Mouse (Mus musculus) embryonic facial prominence, embryonic 10.5 days (tissue): ENCODE measurements around the gene Fcrl1. TPM values are rescaled to one million over a fixed set of nuclear protein-coding genes. Genes with fewer than 3 reads are reported as not detected.

Source experiments
- DNase-seq: peaks from one replicate; pipeline ENCODE4 v3.0.0-alpha.2; 2017; ENCODE audit warnings: low spot score
- H3K27ac ChIP-seq: fragments of 300-500 bp; sonication (generic); replicated peaks from 2 replicates; pipeline ENCODE4 v1.5.1; 2016; ENCODE audit warnings: mild to moderate bottlenecking
- H3K27me3 ChIP-seq: fragments of 300-500 bp; sonication (generic); replicated peaks from 2 replicates; pipeline ENCODE4 v1.6.1; 2016; ENCODE audit warnings: low read depth, mild to moderate bottlenecking; ENCODE audit not compliant: poor library complexity, severe bottlenecking
- H3K36me3 ChIP-seq: fragments of 300-500 bp; sonication (generic); replicated peaks from 2 replicates; pipeline ENCODE4 v1.6.1; 2016; ENCODE audit warnings: mild to moderate bottlenecking, moderate library complexity
- H3K4me1 ChIP-seq: fragments of 300-500 bp; sonication (generic); 2 replicates; pipeline ENCODE4 v1.6.1; 2016
- H3K4me3 ChIP-seq: fragments of 300-500 bp; sonication (generic); 2 replicates; pipeline ENCODE4 v1.5.1; 2016; ENCODE audit warnings: mild to moderate bottlenecking, moderate library complexity
- H3K9me3 ChIP-seq: fragments of 300-500 bp; sonication (generic); 2 replicates; pipeline ENCODE4 v1.6.1; 2016; ENCODE audit warnings: mild to moderate bottlenecking
- WGBS: fragments of 180-500 bp; shearing (Covaris S2); methylation state at CpG from one replicate; pipeline ENCODE4 v1.1.7; 2016; 5-methylcytosine and 5-hydroxymethylcytosine counted together
- polyA plus RNA-seq: library from polyadenylated mRNA; unstranded; fragments of >200 nt; fragmentation: Nextera tagmentation; extraction: Ambion mirVana; gene quantifications from 2 replicates; pipeline ENCODE4 v1.2.1, GENCODE M21; 2016

Gene Fcrl1
- polyA plus RNA-seq, 1 experiment from 2014 or later: not detected

DNA sequence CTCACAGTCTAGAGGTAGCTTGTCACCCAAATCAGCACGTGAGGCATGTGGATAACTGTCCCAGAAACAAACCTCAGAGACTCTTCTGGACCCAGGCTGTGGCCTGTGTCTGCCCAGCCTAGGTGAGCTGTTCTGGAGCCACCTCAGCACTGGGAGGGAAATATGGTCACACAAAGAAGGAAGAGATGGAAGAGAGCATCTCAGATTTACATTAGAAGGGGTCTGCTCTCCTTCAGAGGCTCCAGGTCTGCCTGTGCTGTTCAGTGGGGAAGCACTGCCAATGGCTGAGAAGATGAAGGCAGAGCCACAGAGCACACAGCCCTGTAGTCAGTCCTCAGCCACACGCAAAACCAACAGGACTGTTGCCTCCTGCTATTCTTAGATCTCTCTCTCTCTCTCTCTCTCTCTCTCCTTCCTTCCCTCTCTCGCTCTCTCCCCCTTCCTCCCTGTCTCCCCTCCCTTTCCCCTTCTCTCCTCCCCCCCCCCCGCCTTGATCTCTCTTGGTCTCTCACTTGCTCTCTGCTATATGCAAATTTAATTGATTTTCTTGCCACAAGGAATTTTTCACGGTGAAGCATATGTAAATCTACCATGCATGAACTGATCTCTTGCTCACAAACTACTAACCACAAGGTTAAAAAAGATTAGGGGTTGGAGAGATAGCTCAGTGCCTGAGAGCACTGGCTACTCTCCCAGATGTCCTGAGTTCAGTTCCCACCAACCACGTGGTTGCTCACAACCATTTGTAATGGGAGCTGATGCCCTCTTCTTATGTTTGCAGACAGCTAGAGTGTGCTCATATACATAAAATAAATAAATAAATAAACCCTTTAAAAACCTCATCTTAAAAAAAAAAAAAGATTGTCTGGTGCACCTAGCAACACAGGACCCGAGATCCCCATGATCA is 5.9 kb downstream of the Fcrl1 start:
- WGBS: 75% methylated on average over 7 of the region's 7 CpGs

GRCm38 (mm10) chr3:87383308-87383707 is 7.1 kb downstream of the Fcrl1 start:
- 91% methylated on average over 3 of the region's 3 CpGs for WGBS

More for the DNA sequence above, 5.9 kb downstream of the Fcrl1 start:
- DNase-seq: no peak
- no peaks in the 10 kb centered on the region for H3K36me3 ChIP-seq
- no peak overlapping the region for H3K4me3 ChIP-seq
- no peaks in the 10 kb centered on the region for H3K4me1 ChIP-seq
- H3K27ac ChIP-seq: no peak overlapping the region
- H3K9me3 ChIP-seq: no peaks in the 10 kb centered on the region
- no peaks in the 10 kb centered on the region for H3K27me3 ChIP-seq

DNA sequence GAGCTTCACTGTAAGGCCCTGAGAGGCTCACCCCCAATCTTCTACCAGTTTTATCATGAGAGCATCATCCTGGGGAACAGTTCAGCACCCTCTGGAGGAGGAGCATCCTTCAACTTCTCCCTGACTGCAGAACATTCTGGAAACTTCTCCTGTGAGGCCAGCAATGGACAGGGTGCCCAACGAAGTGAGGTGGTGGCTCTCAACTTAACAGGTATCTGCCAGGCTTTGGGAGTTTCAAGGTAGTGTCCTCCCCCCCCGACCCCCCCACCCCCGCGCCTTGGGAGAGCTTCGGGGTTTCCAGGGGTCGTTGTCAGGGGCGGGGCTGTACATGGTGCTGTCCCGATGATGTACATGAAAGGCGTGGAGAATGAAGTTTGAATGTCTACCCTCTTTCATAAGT is 8.9 kb downstream of the Fcrl1 start:
- Histone ChIP-seq H3K27me3 (no peaks in the 10 kb centered on the region), H3K36me3 (no peaks in the 10 kb centered on the region), H3K9me3 (no peaks in the 10 kb centered on the region), H3K27ac (no peak overlapping the region), H3K4me3 (no peak overlapping the region), H3K4me1 (no peaks in the 10 kb centered on the region)
- 88% methylated on average over 9 of the region's 9 CpGs for WGBS
- no peak for DNase-seq

More at GRCm38 (mm10) chr3:87383308-87383707, 7.1 kb downstream of the Fcrl1 start:
- Histone ChIP-seq H3K9me3 (no peaks in the 10 kb centered on the region), H3K4me1 (no peaks in the 10 kb centered on the region), H3K4me3 (no peak overlapping the region), H3K36me3 (no peaks in the 10 kb centered on the region), H3K27me3 (no peaks in the 10 kb centered on the region), H3K27ac (no peak overlapping the region)
- DNase-seq: no peak

DNA sequence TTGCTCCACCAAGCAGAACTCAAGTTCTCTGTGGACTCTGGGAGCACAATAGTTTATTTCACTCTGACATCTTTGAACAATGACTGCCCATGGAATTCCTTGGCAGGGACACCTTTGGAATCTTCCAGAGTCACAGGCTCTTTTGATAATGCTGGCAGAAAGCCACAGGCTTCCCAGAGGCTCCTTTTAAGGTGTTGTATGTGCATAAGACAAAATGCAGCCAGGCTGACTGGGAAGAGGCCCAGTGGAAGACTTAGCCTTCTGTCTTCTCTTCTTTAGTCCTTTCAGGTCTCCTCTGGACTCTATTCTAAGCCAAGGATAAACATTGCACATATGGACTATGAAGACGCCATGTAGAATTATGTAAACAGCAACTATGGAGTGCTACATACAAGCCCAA is 14.7 kb downstream of the Fcrl1 start:
- no peak for DNase-seq
- Histone ChIP-seq H3K36me3 (no peaks in the 10 kb centered on the region), H3K4me3 (no peak overlapping the region), H3K9me3 (no peaks in the 10 kb centered on the region), H3K27me3 (no peaks in the 10 kb centered on the region), H3K4me1 (no peaks in the 10 kb centered on the region), H3K27ac (no peak overlapping the region)
- WGBS: 88% methylated on average over 1 of the region's 1 CpGs

- Histone ChIP-seq H3K27ac (no peak overlapping the region), H3K27me3 (no peaks in the 10 kb centered on the region), H3K36me3 (no peaks in the 10 kb centered on the region), H3K9me3 (no peaks in the 10 kb centered on the region), H3K4me3 (no peak overlapping the region), H3K4me1 (no peaks in the 10 kb centered on the region)
- DNase-seq: no peak
- WGBS: 66% methylated on average over 4 of the region's 4 CpGs
Observed at GRCm38 (mm10) chr3:87398809-87399208, 22.6 kb downstream of the Fcrl1 start.

DNA sequence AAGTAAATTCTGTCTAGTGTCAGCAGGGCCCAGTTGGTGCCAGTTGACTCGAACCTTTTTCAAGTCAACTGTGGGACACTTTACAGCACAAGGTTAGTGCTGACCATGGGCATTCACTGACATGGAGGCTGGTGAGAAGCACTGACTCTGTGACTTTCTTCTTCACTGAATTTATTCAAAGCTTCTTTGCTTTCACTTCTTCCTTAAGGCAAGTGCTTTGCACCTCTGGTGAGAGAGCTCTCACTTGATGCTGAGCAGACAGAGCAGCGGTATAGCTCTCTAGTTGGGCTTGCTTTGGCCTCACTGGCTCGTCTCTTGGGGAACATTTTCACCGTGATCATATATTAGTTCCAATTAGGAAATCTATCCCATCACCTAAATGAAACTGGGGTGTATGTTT is 23.7 kb downstream of the Fcrl1 start:
- no peak overlapping the region for H3K4me3 ChIP-seq
- 84% methylated on average over 4 of the region's 4 CpGs for WGBS

DNA sequence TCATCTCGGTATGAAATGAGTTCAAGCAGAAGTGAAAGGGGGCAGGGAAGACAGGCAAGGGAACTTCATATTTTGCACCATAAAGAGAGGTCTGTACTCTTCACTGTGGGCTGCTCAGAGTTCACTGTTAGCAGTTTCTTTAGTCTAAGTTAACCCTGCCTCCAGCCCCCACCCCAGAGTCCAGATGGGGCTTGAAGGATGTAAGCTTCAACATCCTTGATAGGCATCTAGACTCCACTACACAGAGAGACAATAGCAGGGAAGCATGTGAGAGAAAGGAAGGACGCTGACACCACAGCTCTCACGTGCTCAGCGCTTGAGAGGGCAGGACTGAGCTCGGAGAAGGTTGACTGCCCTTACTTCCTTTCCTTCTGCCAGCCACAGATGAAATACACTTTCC is 25.1 kb downstream of the Fcrl1 start:
- H3K9me3 ChIP-seq: no peaks in the 10 kb centered on the region
- 75% methylated on average over 5 of the region's 5 CpGs for WGBS

More for the DNA sequence above, 23.7 kb downstream of the Fcrl1 start:
- H3K36me3 ChIP-seq: no peaks in the 10 kb centered on the region
- no peak for DNase-seq
- no peak overlapping the region for H3K27ac ChIP-seq
- no peaks in the 10 kb centered on the region for H3K27me3 ChIP-seq
- H3K4me1 ChIP-seq: no peaks in the 10 kb centered on the region
- no peaks in the 10 kb centered on the region for H3K9me3 ChIP-seq

DNA sequence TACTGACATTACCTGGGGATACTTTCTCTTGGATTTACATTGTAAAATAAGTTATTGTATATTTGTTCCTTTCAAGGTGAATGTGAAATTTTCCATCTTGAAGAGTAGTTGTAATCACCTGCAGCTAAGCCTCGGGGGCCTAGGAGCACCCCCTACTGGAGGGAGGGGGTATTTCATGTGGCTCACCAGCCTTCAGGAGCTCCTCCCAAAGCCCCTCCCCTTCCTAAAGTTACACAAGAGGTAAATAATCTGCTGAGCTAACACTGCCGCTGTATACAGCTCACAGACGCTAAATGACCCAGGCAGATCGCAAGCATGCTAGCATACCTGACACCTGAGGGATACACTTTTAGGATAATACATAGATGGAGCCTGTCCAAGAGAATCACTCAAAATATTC is 32.0 kb downstream of the Fcrl1 start:
- WGBS: 28% methylated on average over 4 of the region's 4 CpGs

More for the DNA sequence above, 25.1 kb downstream of the Fcrl1 start:
- Histone ChIP-seq H3K27ac (no peak overlapping the region), H3K4me3 (no peak overlapping the region), H3K4me1 (no peaks in the 10 kb centered on the region), H3K36me3 (no peaks in the 10 kb centered on the region), H3K27me3 (no peaks in the 10 kb centered on the region)
- no peak for DNase-seq

DNA sequence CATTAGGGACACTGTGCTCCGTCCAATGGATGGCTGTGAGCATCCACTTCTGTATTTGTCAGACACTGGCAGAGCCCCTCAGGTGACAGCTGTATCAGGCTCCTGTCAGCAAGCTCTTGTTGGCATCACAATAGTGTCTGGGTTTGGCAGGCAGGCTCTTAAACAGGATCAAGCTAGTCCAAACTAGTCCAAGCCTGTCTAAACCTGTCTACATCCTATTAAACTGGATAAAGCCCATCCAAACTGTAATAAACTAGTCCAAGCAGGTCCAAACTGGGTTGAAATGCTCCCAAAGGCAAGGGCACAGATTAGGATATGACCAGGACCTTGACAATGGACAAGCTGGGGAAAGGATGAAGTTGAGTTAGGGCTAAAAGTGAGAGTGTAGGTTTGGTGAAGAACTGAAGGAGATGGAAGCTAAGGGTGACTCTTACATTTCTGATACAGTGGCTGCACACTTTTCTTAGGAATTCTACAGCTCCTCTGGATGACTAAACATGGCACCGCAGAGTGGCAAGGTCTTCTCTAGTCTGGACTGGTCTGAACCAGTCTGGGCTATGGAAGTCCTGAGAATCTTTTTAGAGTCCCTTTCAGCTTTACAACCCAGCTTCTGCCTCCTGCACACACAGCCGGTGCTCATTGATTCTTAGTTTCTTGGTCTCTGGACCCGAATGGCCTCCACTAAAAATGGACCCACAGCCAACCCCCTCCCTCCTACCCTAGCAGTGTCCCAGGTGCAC is 33.2 kb downstream of the Fcrl1 start:
- WGBS: 88% methylated on average over 4 of the region's 4 CpGs
- no peaks in the 10 kb centered on the region for H3K9me3 ChIP-seq
- H3K27ac ChIP-seq: no peak overlapping the region
- no peak for DNase-seq
- 0 out of 2 replicates have a peak, but pooled peaks cover 6% of the 10 kb centered on the region for H3K4me1 ChIP-seq
- H3K27me3 ChIP-seq: no peaks in the 10 kb centered on the region
- H3K4me3 ChIP-seq: no peak overlapping the region
- no peaks in the 10 kb centered on the region for H3K36me3 ChIP-seq

More for the DNA sequence above, 32.0 kb downstream of the Fcrl1 start:
- Histone ChIP-seq H3K27ac (no peak overlapping the region), H3K4me1 (0 out of 2 replicates have a peak, but pooled peaks cover 6% of the 10 kb centered on the region), H3K9me3 (no peaks in the 10 kb centered on the region), H3K4me3 (no peak overlapping the region), H3K27me3 (no peaks in the 10 kb centered on the region), H3K36me3 (no peaks in the 10 kb centered on the region)
- DNase-seq: peak; percentile 55

DNA sequence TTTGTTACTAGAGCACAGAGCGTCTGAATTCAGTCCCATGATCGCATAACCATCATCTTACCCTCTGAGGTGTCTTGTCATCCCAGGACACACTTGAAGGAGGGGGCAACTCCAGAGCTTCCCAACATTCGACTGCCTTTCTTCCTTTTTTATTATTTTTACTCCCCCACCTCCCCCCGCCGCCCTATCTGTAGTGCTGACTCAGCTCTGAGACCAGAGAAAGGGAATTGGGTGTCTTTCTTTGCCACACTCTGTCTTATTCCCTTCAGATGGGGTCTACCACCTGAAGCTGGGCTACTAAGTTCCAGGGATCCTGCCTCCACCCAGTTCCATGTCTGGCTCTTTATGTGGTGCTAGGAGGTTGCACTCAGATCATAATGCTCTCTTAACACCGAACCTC is 34.4 kb downstream of the Fcrl1 start:
- WGBS: 85% methylated on average over 6 of the region's 6 CpGs
- Histone ChIP-seq H3K36me3 (no peaks in the 10 kb centered on the region), H3K4me1 (0 out of 2 replicates have a peak, but pooled peaks cover 6% of the 10 kb centered on the region), H3K27me3 (no peaks in the 10 kb centered on the region), H3K9me3 (no peaks in the 10 kb centered on the region), H3K27ac (no peak overlapping the region), H3K4me3 (no peak overlapping the region)
- DNase-seq: no peak

DNA sequence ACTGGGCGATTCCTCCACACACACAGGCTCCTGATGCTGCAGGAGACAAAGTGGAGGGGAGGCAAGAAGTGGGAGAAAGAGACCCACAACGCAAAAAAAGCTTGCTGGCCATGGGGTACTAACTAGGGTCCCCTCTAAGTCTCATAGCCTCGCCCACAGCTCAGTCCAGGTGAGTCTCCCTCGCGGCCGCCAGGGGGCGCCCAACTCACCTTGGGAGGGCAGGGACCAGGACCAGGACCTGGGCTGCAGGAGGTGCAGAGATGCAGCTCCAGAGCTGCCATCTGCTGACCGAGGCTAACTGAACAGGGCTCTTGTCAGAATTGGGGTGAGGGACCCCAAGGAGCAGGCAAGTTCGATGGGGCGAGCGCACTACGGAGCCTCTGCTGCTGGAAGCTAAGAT is 35.0 kb downstream of the Fcrl1 start:
- no peak overlapping the region for H3K4me3 ChIP-seq
- H3K9me3 ChIP-seq: no peaks in the 10 kb centered on the region
- H3K4me1 ChIP-seq: 0 out of 2 replicates have a peak, but pooled peaks cover 6% of the 10 kb centered on the region
- WGBS: 13% methylated on average over 12 of the region's 12 CpGs
- H3K27me3 ChIP-seq: no peaks in the 10 kb centered on the region
- no peak overlapping the region for H3K27ac ChIP-seq
- DNase-seq: peak; percentile 81
- no peaks in the 10 kb centered on the region for H3K36me3 ChIP-seq

- no peak for DNase-seq
- Histone ChIP-seq H3K4me1 (no peaks in the 10 kb centered on the region), H3K27me3 (no peaks in the 10 kb centered on the region), H3K9me3 (no peaks in the 10 kb centered on the region), H3K27ac (no peak overlapping the region), H3K36me3 (no peaks in the 10 kb centered on the region), H3K4me3 (no peak overlapping the region)
- WGBS: 53% methylated on average over 1 of the region's 1 CpGs
Observed at GRCm38 (mm10) chr3:87420645-87421044, 44.5 kb downstream of the Fcrl1 start.
